Mouse (Mus musculus) intestine, embryonic 14.5 days (tissue): ENCODE measurements around the gene Eif2d. TPM values are rescaled to one million over a fixed set of nuclear protein-coding genes. Genes with fewer than 3 reads are reported as not detected.
A peak's percentile ranks its signal among the peaks of the same experiment; 100 is the strongest.

Experiments used
- ATAC-seq: fragments of 200-750 bp; cut with Nextera tagmentation; replicated peaks from 2 replicates; pipeline ENCODE4 v1.8.0; 2017; ENCODE audit warnings: low read depth, moderate number of reproducible peaks, moderate TSS enrichment, moderate library complexity; ENCODE audit not compliant: low FRiP score, low TSS enrichment
- DNase-seq: peaks from one replicate; pipeline ENCODE4 v3.0.0-alpha.2; 2018; ENCODE audit warnings: low spot score
- H3K27ac ChIP-seq: fragments of 300-500 bp; sonication (generic); 2 replicates; pipeline ENCODE4 v1.5.1; 2014; ENCODE audit warnings: low read depth, mild to moderate bottlenecking, control low read depth
- H3K27me3 ChIP-seq: fragments of 300-500 bp; sonication (generic); replicated peaks from 2 replicates; pipeline ENCODE4 v1.6.1; 2014; ENCODE audit warnings: low read length, control low read depth; ENCODE audit not compliant: control insufficient read depth, insufficient read depth
- H3K36me3 ChIP-seq: fragments of 300-500 bp; sonication (generic); 2 replicates; pipeline ENCODE4 v1.6.1; 2014; ENCODE audit warnings: low read length, control low read depth; ENCODE audit not compliant: control insufficient read depth, insufficient read depth
- H3K4me1 ChIP-seq: fragments of 300-500 bp; sonication (generic); replicated peaks from 2 replicates; pipeline ENCODE4 v1.6.1; 2014; ENCODE audit warnings: low read length, control low read depth, mixed read lengths; ENCODE audit not compliant: control insufficient read depth, insufficient read depth
- H3K4me2 ChIP-seq: fragments of 300-500 bp; sonication (generic); 2 replicates; pipeline ENCODE4 v1.6.1; 2014; ENCODE audit warnings: low read length
- H3K4me3 ChIP-seq: fragments of 300-500 bp; sonication (generic); 2 replicates; pipeline ENCODE4 v1.5.1; 2014; ENCODE audit warnings: low read depth, low read length, control low read depth, mixed read lengths
- H3K9ac ChIP-seq: fragments of 300-500 bp; sonication (generic); 2 replicates; pipeline ENCODE4 v1.6.1; 2014; ENCODE audit warnings: mild to moderate bottlenecking, low read length
- H3K9me3 ChIP-seq: fragments of 300-500 bp; sonication (generic); 2 replicates; pipeline ENCODE4 v1.6.1; 2016; ENCODE audit warnings: low read length, control low read depth; ENCODE audit not compliant: control insufficient read depth
- WGBS: fragments of 180-500 bp; shearing (Covaris S2); extraction: QIAGEN DNeasy Blood & Tissue Kit; methylation state at CpG from one replicate; pipeline ENCODE4 v1.1.7; 2014; 5-methylcytosine and 5-hydroxymethylcytosine counted together
- polyA plus RNA-seq: library from polyadenylated mRNA; unstranded; fragments of >200 nt; fragmentation: Nextera tagmentation; extraction: Ambion mirVana; gene quantifications from 2 replicates; pipeline ENCODE4 v1.2.1, GENCODE M21; 2014

Eif2d gene
- polyA plus RNA-seq, 1 experiment from 2014 or later: 62.8 TPM

DNA sequence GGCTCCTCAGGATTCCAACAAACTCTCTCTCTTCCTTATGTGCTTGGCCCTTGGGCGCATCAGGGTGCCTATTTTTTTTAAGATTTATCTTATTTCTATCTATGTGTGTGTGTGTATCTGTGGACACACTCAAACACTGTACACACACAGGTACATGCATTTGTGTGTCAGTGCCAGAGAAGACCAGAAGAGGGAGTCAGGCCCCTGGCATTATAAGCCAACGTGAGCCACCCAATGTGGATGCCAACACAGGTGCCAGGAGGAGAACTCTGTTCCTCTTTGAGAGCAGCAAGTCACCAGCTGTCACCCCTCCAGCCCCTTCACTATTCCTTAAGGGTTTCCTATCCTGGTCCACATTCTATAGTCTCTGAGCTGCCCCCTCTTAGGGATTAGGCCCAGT, 34.0 kb upstream of the Eif2d start:
- Histone ChIP-seq H3K36me3 (no peaks in the 10 kb centered on the region), H3K4me1 (no peaks in the 10 kb centered on the region), H3K9me3 (no peaks in the 10 kb centered on the region), H3K27me3 (no peaks in the 10 kb centered on the region), H3K4me3 (no peak overlapping the region), H3K27ac (no peak overlapping the region), H3K4me2 (no peak overlapping the region), H3K9ac (no peak overlapping the region)
- WGBS: 70% methylated on average over 2 of the region's 2 CpGs
- DNase-seq: no peak
- no peak for ATAC-seq

DNA sequence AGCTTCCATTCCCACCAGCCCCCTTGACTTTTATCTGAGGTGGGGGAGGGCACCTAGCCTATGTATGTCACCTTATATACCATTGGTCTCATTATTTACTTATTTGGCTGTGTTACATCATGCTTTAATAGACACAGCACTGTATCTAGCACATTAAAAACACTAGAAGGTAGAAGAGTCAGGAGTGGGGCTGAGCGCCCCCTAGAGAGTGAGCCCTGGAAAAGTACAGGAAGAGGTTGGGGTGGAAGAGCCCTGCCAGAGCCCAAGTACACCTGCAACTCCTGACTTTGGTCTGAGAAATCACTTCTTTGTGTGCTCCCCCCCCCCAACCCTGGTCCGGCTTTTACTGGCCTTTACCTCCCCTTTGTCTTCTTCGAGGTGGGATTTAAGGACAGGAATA, 31.0 kb upstream of the Eif2d start:
- no peak for DNase-seq
- WGBS: 38% methylated on average over 3 of the region's 3 CpGs
- H3K27ac ChIP-seq: no peak overlapping the region

DNA sequence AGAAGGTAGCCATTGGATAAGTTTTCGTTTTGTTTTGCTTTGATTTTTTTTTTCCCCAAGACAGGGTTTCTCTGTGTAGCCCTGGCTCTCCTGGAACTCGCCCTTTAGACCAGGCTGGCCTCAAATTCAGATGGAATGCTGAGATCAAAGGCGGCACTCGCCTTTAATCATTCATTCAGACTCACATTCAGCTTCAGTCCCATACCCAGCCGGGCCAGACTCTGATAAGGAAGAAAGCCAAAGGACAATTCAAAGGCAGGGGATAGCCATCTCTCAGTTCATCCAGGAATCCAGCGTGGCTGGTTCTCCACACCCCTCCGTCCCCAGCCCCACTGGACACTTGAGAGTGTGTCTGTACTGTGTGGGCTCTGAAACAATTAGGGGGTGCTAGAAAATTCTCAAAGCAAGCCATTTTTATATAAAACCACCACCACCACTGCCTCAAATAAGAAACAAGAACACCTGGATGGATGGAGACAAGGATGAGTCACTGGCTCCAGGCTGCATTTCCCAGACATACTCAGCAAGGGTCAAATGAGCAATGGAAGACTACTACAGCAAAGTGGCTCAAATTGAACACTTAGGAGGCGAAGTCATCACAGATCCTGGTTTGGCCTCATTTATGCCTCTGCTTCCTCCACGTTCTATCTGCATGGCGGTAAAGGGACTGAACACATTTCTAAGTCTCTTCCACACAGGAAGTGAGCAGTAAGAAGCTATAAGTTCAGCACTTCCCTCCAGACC, 29.3 kb upstream of the Eif2d start:
- Histone ChIP-seq H3K27me3 (no peaks in the 10 kb centered on the region), H3K27ac (no peak overlapping the region), H3K4me2 (no peak overlapping the region), H3K4me1 (no peaks in the 10 kb centered on the region), H3K36me3 (0 out of 2 replicates have a peak, but pooled peaks cover under 1% of the 10 kb centered on the region), H3K9me3 (no peaks in the 10 kb centered on the region), H3K9ac (no peak overlapping the region), H3K4me3 (no peak overlapping the region)
- ATAC-seq: no peak
- no peak for DNase-seq
- 61% methylated on average over 10 of the region's 10 CpGs for WGBS

More for the DNA sequence above, 31.0 kb upstream of the Eif2d start:
- Histone ChIP-seq H3K36me3 (no peaks in the 10 kb centered on the region), H3K4me1 (no peaks in the 10 kb centered on the region), H3K9me3 (no peaks in the 10 kb centered on the region), H3K4me2 (no peak overlapping the region), H3K9ac (no peak overlapping the region), H3K4me3 (no peak overlapping the region), H3K27me3 (no peaks in the 10 kb centered on the region)
- no peak for ATAC-seq

DNA sequence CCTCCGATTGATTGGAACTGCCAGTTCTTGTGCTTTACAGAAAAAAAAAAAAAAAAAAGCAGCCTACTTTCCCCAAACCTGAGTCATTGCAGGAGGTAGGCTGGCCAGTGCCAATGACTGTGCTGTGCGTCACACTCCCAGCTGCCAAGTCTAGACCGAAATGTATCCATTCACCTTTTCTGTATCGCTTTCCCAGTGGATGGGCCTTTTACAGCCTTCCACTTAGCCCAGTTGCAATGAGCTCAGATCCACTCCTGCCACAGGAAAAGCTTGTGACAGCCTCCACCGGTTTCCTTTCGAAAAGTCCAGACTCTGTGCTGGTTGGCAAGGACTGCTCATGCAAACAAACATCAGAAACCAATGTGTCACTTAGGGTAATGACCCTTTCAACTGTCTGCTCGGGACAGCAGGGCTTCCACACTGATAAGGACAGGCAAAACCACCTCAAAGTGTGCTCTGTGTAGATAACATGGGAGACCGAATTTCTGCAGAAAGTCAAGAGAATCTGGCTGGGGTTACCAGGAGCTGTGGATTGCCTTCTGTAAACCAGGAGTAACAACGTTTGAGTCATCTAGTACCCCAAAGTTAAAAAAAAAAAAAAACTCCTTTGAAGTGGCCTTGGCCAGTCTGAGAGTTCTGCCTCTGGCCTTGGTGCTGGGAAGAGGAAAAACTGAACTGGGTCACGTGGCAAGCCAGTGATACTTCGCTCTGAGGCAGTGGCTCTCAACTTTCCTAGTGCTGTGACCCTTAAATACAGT, 26.8 kb upstream of the Eif2d start:
- Histone ChIP-seq H3K9ac (no peak overlapping the region), H3K4me1 (no peaks in the 10 kb centered on the region), H3K27ac (no peak overlapping the region), H3K27me3 (no peaks in the 10 kb centered on the region), H3K4me3 (no peak overlapping the region), H3K9me3 (no peaks in the 10 kb centered on the region), H3K4me2 (no peak overlapping the region), H3K36me3 (peaks cover 16% of the 10 kb centered on the region; the same call in 1 of the 2 replicates)
- DNase-seq (no peak), ATAC-seq (no peak)
- WGBS: 59% methylated on average over 11 of the region's 11 CpGs

DNA sequence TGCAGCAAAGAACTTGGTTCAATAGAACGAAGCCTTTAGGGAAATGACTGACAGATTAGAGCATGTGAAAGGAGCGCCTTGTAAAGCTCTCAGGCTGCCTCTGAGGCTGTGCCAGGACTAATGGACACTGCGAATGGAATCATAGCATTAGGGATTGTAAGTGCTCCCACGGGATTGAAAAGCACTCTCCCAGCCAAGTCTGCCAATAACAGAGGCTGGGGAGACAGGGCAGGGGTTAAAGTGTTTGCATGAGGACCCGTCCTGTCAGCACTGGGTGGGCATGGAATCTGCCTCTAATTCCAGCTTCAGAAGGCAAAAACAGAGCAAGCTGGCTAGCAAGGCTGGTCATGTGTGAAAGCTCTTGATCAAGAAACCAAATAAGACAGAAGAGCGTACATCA, 18.8 kb upstream of the Eif2d start:
- ATAC-seq: no peak
- H3K9ac ChIP-seq: no peak overlapping the region
- no peak overlapping the region for H3K4me3 ChIP-seq
- H3K36me3 ChIP-seq: peaks cover 10% of the 10 kb centered on the region; the same call in 1 of the 2 replicates
- DNase-seq: no peak
- H3K27ac ChIP-seq: no peak overlapping the region
- H3K4me1 ChIP-seq: 0 out of 2 replicates have a peak, but pooled peaks cover 4% of the 10 kb centered on the region
- H3K27me3 ChIP-seq: no peaks in the 10 kb centered on the region
- WGBS: 71% methylated on average over 6 of the region's 6 CpGs
- H3K4me2 ChIP-seq: no peak overlapping the region
- H3K9me3 ChIP-seq: no peaks in the 10 kb centered on the region

DNA sequence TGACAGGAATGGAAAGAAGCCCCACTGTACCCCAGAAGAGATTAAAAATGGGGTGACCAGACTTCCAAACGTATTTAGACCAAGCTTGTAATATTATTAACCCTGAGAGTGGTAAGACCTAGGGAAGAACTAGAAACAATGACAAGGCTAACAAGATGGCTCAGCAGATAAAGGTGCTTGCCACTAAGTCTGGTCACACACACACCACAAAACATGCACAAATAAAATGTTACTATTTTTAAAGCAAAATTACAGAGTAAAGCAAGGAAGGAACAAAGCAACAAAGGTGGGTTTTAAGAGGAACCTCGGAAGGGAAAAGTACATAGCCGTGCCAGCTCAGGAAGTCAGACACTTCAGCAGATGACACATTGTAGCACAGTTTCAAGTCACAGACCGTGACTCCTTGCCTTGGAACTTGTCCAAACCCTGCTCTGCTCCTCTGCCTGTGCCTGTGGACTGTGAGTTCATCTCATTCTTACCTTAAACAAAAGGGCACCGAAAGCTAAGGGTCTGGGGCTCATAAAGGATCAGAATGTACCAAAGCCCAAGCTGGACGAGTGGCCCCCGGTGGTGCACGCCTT, 17.9 kb upstream of the Eif2d start:
- 0 out of 2 replicates have a peak, but pooled peaks cover 3% of the 10 kb centered on the region for H3K36me3 ChIP-seq
- 73% methylated on average over 8 of the region's 8 CpGs for WGBS
- H3K4me1 ChIP-seq: 0 out of 2 replicates have a peak, but pooled peaks cover 4% of the 10 kb centered on the region
- ATAC-seq (no peak), DNase-seq (no peak)
- no peaks in the 10 kb centered on the region for H3K27me3 ChIP-seq
- H3K9me3 ChIP-seq: no peaks in the 10 kb centered on the region
- no peak overlapping the region for H3K4me2 ChIP-seq
- H3K27ac ChIP-seq: no peak overlapping the region
- H3K9ac ChIP-seq: no peak overlapping the region
- H3K4me3 ChIP-seq: no peak overlapping the region

DNA sequence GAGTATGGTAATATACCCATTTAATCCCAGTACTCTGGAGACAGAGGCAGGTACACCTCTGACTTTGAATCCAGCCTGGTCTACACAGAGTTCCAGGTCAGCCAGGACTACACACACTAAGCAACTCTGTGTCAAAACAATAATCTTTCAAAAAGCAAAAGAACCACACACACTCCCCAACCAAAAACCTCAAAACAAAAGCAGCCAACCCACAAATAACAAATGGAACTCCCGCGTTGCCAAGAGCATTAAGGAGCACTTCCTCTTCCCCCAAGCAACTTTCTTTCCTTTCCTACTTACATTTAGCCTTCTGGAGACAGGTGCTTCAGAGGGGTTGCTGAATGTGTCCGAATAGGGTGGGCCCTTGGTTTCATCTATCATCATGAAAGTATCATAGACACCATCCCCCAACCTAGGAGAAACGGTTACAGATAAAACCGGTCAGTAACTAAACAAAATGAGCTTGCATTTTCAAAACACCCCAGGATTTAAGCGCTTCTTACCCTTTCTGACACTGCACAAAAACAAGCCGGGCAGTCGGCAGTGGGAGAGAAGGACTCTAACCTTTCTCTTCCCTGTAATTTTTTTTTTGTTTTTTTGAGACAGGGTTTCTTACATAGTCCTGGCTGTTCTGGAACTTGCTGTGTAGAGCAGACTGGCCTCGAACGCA, 16.9 kb upstream of the Eif2d start:
- no peaks in the 10 kb centered on the region for H3K27me3 ChIP-seq
- H3K9ac ChIP-seq: no peak overlapping the region
- H3K4me2 ChIP-seq: no peak overlapping the region
- 0 out of 2 replicates have a peak, but pooled peaks cover 4% of the 10 kb centered on the region for H3K4me1 ChIP-seq
- 79% methylated on average over 10 of the region's 10 CpGs for WGBS
- H3K9me3 ChIP-seq: no peaks in the 10 kb centered on the region
- ATAC-seq: no peak
- H3K4me3 ChIP-seq: no peak overlapping the region
- no peak for DNase-seq
- no peaks in the 10 kb centered on the region for H3K36me3 ChIP-seq
- no peak overlapping the region for H3K27ac ChIP-seq

DNA sequence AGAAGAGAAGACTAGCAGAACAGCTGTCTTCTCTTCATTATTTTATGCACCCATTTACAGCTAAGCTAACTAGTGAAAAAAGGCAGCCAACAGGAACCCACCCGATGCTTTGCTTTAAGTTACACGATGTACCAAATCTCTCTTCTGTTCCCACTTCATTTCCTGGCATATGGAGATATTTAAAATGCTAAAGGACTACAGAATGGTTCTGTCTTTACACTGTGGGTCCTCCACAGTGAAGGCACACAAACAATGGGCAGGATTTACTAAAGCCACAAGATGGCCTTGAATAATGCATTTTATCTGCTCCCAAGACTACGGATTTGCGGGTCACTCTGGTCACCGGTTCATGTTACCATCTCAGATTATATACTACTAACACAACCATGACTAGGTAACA, 15.9 kb upstream of the Eif2d start:
- no peaks in the 10 kb centered on the region for H3K27me3 ChIP-seq
- peak overlapping the region; percentile 86 for H3K4me3 ChIP-seq
- ATAC-seq: no peak
- peak overlapping the region; percentile 86 for H3K4me2 ChIP-seq
- H3K4me1 ChIP-seq: 0 out of 2 replicates have a peak, but pooled peaks cover 4% of the 10 kb centered on the region
- H3K9me3 ChIP-seq: no peaks in the 10 kb centered on the region
- no peak overlapping the region for H3K27ac ChIP-seq
- no peaks in the 10 kb centered on the region for H3K36me3 ChIP-seq
- 21% methylated on average over 5 of the region's 5 CpGs for WGBS
- no peak for DNase-seq
- H3K9ac ChIP-seq: no peak overlapping the region
